Mouse (Mus musculus) hindbrain, postnatal 0 days (tissue): ENCODE measurements around the gene Caprin2. TPM values are rescaled to one million over a fixed set of nuclear protein-coding genes. Genes with fewer than 3 reads are reported as not detected.
"Not testable (repeated sequence)": the region's sequence is repeated elsewhere in the genome, so short reads cannot be mapped to it uniquely, and the experiment has no call there.

Experiments
- ATAC-seq: fragments of 200-750 bp; cut with Nextera tagmentation; 2 replicates; pipeline ENCODE4 v1.8.0; 2017; ENCODE audit warnings: mild to moderate bottlenecking, moderate TSS enrichment, moderate library complexity
- DNase-seq: peaks from one replicate; pipeline ENCODE4 v3.0.0-alpha.2; 2015; ENCODE audit warnings: low spot score
- H3K27ac ChIP-seq: fragments of 300-500 bp; sonication (generic); 2 replicates; pipeline ENCODE4 v1.5.1; 2014; ENCODE audit warnings: mild to moderate bottlenecking
- H3K27me3 ChIP-seq: fragments of 300-500 bp; sonication (generic); 2 replicates; pipeline ENCODE4 v1.6.1; 2014; ENCODE audit warnings: low read length, mixed read lengths; ENCODE audit not compliant: insufficient read depth
- H3K36me3 ChIP-seq: fragments of 300-500 bp; sonication (generic); 2 replicates; pipeline ENCODE4 v1.6.1; 2014; ENCODE audit warnings: low read length, mixed read lengths; ENCODE audit not compliant: insufficient read depth
- H3K4me1 ChIP-seq: fragments of 300-500 bp; sonication (generic); 2 replicates; pipeline ENCODE4 v1.6.1; 2014; ENCODE audit warnings: antibody characterized with exemption, low read length, mixed read lengths; ENCODE audit not compliant: insufficient read depth
- H3K4me2 ChIP-seq: fragments of 300-500 bp; sonication (generic); 2 replicates; pipeline ENCODE4 v1.6.1; 2014; ENCODE audit warnings: low read depth, mild to moderate bottlenecking, low read length, moderate library complexity, mixed read lengths
- H3K4me3 ChIP-seq: fragments of 300-500 bp; sonication (generic); 2 replicates; pipeline ENCODE4 v1.5.1; 2014; ENCODE audit warnings: low read length
- H3K9ac ChIP-seq: fragments of 300-500 bp; sonication (generic); replicated peaks from 2 replicates; pipeline ENCODE4 v1.6.1; 2014; ENCODE audit warnings: mild to moderate bottlenecking, low read length, moderate library complexity, mixed read lengths
- H3K9me3 ChIP-seq: fragments of 300-500 bp; sonication (generic); 2 replicates; pipeline ENCODE4 v1.6.1; 2016; ENCODE audit warnings: low read length, mixed read lengths
- CTCF ChIP-seq: IDR thresholded peaks from 2 replicates; pipeline ENCODE4 v1.5.1; 2016; ENCODE audit warnings: antibody characterized with exemption, control low read depth, low read depth
- WGBS: fragments of 180-500 bp; shearing (Covaris S2); extraction: QIAGEN DNeasy Blood & Tissue Kit; methylation state at CpG from one replicate; pipeline ENCODE4 v1.1.7; 2014; 5-methylcytosine and 5-hydroxymethylcytosine counted together
- polyA plus RNA-seq: library from polyadenylated mRNA; unstranded; fragments of >200 nt; fragmentation: Nextera tagmentation; extraction: Ambion mirVana; gene quantifications from 2 replicates; pipeline ENCODE4 v1.2.1, GENCODE M21; 2015
- total RNA-seq: library from RNA; depleted of rRNA; stranded (reverse); fragments of >200 nt; gene quantifications from 2 replicates; pipeline ENCODE4 v1.2.3, GENCODE M21; 2014

Gene Caprin2
- total and polyA plus RNA-seq, 2 experiments from 2014 or later, result 7.1 to 20.3 TPM

- H3K4me3 ChIP-seq, DNase-seq, H3K27me3 ChIP-seq, ATAC-seq, H3K36me3 ChIP-seq, H3K9ac ChIP-seq, H3K9me3 ChIP-seq, H3K4me2 ChIP-seq, H3K4me1 ChIP-seq, H3K27ac ChIP-seq: not testable (repeated sequence)
- TF ChIP-seq CTCF, result peak; percentile 40; the same call in 1 of the 2 replicates
- WGBS, result 92% methylated on average over 2 of the region's 3 CpGs
Measured at GRCm38 (mm10) chr6:148940383-148940782, 44.3 kb upstream of the Caprin2 start.

GRCm38 (mm10) chr6:148937693-148938092, 41.7 kb upstream of the Caprin2 start:
- no peaks in the 10 kb centered on the region for H3K27me3 ChIP-seq
- no peak for DNase-seq
- WGBS, result 58% methylated on average over 1 of the region's 1 CpGs

GRCm38 (mm10) chr6:148934961-148935590, 39.0 kb upstream of the Caprin2 start:
- TF ChIP-seq CTCF, result no peak
- Histone ChIP-seq H3K4me1 (no peaks in the 10 kb centered on the region), H3K27me3 (no peaks in the 10 kb centered on the region), H3K9ac (no peak overlapping the region), H3K4me2 (no peak overlapping the region), H3K4me3 (no peak overlapping the region), H3K9me3 (no peaks in the 10 kb centered on the region), H3K27ac (no peak overlapping the region), H3K36me3 (no peaks in the 10 kb centered on the region)
- DNase-seq (no peak), ATAC-seq (no peak)
- 58% methylated on average over 3 of the region's 3 CpGs for WGBS

More at GRCm38 (mm10) chr6:148937693-148938092, 41.7 kb upstream of the Caprin2 start:
- Histone ChIP-seq H3K36me3 (no peaks in the 10 kb centered on the region), H3K27ac (no peak overlapping the region), H3K9me3 (no peaks in the 10 kb centered on the region), H3K9ac (no peak overlapping the region), H3K4me2 (no peak overlapping the region), H3K4me1 (no peaks in the 10 kb centered on the region), H3K4me3 (no peak overlapping the region)
- no peak for ATAC-seq
- no peak for TF ChIP-seq CTCF

- no peak for TF ChIP-seq CTCF
- Histone ChIP-seq H3K36me3 (peaks cover 4% of the 10 kb centered on the region; the same call in 1 of the 2 replicates), H3K4me1 (no peaks in the 10 kb centered on the region), H3K27me3 (no peaks in the 10 kb centered on the region), H3K9ac (no peak overlapping the region), H3K9me3 (no peaks in the 10 kb centered on the region), H3K4me3 (no peak overlapping the region), H3K27ac (no peak overlapping the region), H3K4me2 (no peak overlapping the region)
- 83% methylated on average over 6 of the region's 6 CpGs for WGBS
- DNase-seq (no peak), ATAC-seq (no peak)
Measured at GRCm38 (mm10) chr6:148931281-148931680, 35.2 kb upstream of the Caprin2 start.

- no peaks in the 10 kb centered on the region for H3K4me1 ChIP-seq
- DNase-seq, result no peak
- TF ChIP-seq CTCF, result no peak
- H3K36me3 ChIP-seq, result no peaks in the 10 kb centered on the region
- no peaks in the 10 kb centered on the region for H3K27me3 ChIP-seq
- H3K9me3 ChIP-seq, result no peaks in the 10 kb centered on the region
- ATAC-seq, result no peak
- H3K9ac ChIP-seq, result no peak overlapping the region
- H3K4me2 ChIP-seq, result no peak overlapping the region
- H3K27ac ChIP-seq, result no peak overlapping the region
- no peak overlapping the region for H3K4me3 ChIP-seq
Measured at GRCm38 (mm10) chr6:148918841-148919398, 22.9 kb upstream of the Caprin2 start.

- Histone ChIP-seq H3K27ac (no peak overlapping the region), H3K4me2 (no peak overlapping the region), H3K4me1 (no peaks in the 10 kb centered on the region), H3K36me3 (no peaks in the 10 kb centered on the region), H3K9ac (no peak overlapping the region), H3K27me3 (no peaks in the 10 kb centered on the region), H3K9me3 (no peaks in the 10 kb centered on the region), H3K4me3 (no peak overlapping the region)
- DNase-seq, result no peak
- 57% methylated on average over 1 of the region's 1 CpGs for WGBS
- no peak for TF ChIP-seq CTCF
- no peak for ATAC-seq
Measured at GRCm38 (mm10) chr6:148917672-148918071, 21.6 kb upstream of the Caprin2 start.

GRCm38 (mm10) chr6:148916817-148917216, 20.8 kb upstream of the Caprin2 start:
- peak; percentile 60 for TF ChIP-seq CTCF
- no peak overlapping the region for H3K4me3 ChIP-seq
- no peak overlapping the region for H3K9ac ChIP-seq
- H3K4me1 ChIP-seq, result no peaks in the 10 kb centered on the region
- DNase-seq, result peak; percentile 33
- WGBS, result 37% methylated on average over 3 of the region's 3 CpGs
- H3K4me2 ChIP-seq, result no peak overlapping the region
- no peaks in the 10 kb centered on the region for H3K36me3 ChIP-seq
- H3K9me3 ChIP-seq, result no peaks in the 10 kb centered on the region
- no peaks in the 10 kb centered on the region for H3K27me3 ChIP-seq
- no peak overlapping the region for H3K27ac ChIP-seq
- no peak for ATAC-seq
